Mouse (Mus musculus): ENCODE results near the gene Mllt11. TPM values are rescaled to one million over a fixed set of nuclear protein-coding genes. Genes with fewer than 3 reads are reported as not detected.

Gene Mllt11
- polyA plus RNA-seq, 1 experiment from 2014 or later: 282 TPM

DNA sequence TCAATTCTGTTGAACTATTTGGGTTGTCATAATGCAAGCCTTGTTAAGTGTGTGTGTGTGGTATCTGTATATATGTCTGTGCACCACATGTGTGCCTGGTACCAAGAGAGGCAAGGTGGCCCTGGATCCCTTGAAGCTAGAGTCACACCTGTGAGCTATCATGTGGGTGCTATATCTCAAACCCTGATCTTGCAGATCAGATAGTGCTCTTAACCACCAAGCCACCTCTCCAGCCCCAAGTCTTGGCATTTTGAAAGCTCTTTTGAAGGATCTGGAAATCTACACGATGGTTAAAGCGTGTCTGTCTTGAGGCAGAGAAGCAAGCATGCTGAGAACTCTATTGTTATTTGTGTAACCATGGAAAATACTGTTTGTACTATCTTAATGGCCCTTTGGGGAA lies 21.4 kb downstream of the Mllt11 start:
- Histone ChIP-seq H3K27ac (ENCODE audit: low read depth, low read length) (no peak overlapping the region), H3K27me3 (replicated peaks; ENCODE audit: control insufficient read depth, insufficient read depth, low read length) (no peaks in the 10 kb centered on the region), H3K36me3 (ENCODE audit: control insufficient read depth, insufficient read depth, low read length) (peaks cover 3% of the 10 kb centered on the region), H3K4me1 (ENCODE audit: control insufficient read depth, insufficient read depth, low read depth, low read length) (no peaks in the 10 kb centered on the region), H3K9ac (ENCODE audit: low read depth, low read length) (no peak overlapping the region), H3K4me3 (ENCODE audit: low read length) (no peak overlapping the region), H3K9me3 (ENCODE audit: control insufficient read depth, low read length) (no peaks in the 10 kb centered on the region), H3K4me2 (ENCODE audit: low read length) (no peak overlapping the region)
- 48% methylated on average over 2 of the region's 2 CpGs for WGBS
- ATAC-seq: no peak

DNA sequence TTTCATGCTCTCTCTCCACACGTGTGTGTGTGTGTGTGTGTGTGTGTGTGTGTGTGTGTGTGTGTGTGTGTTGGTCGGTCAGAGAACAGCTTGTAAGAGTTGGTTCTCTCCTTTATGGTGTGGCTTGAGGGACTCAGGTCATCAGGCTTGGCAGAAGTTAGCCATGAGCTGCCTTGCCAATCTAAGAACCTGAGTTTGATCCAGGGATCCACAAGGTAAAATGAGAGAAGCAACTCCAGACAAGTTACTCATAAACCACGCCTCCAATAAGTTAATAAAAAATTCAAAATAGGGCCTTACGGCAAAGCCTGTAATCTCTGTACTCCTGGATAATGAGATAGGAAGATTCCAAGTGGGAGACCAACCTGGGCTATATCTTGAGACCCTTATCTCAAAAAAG lies 23.7 kb downstream of the Mllt11 start:
- H3K9ac ChIP-seq (ENCODE audit: low read depth, low read length): no peak overlapping the region
- H3K4me1 ChIP-seq (ENCODE audit: control insufficient read depth, insufficient read depth, low read depth, low read length): no peaks in the 10 kb centered on the region
- H3K9me3 ChIP-seq (ENCODE audit: control insufficient read depth, low read length): no peaks in the 10 kb centered on the region
- H3K4me3 ChIP-seq (ENCODE audit: low read length): no peak overlapping the region
- ATAC-seq: no peak
- no peak overlapping the region for H3K27ac ChIP-seq (ENCODE audit: low read depth, low read length)
- no peak overlapping the region for H3K4me2 ChIP-seq (ENCODE audit: low read length)
- H3K27me3 ChIP-seq (replicated peaks; ENCODE audit: control insufficient read depth, insufficient read depth, low read length): no peaks in the 10 kb centered on the region
- WGBS: 89% methylated on average over 4 of the region's 4 CpGs
- H3K36me3 ChIP-seq (ENCODE audit: control insufficient read depth, insufficient read depth, low read length): peaks cover 3% of the 10 kb centered on the region; the same call in 1 of the 2 replicates

DNA sequence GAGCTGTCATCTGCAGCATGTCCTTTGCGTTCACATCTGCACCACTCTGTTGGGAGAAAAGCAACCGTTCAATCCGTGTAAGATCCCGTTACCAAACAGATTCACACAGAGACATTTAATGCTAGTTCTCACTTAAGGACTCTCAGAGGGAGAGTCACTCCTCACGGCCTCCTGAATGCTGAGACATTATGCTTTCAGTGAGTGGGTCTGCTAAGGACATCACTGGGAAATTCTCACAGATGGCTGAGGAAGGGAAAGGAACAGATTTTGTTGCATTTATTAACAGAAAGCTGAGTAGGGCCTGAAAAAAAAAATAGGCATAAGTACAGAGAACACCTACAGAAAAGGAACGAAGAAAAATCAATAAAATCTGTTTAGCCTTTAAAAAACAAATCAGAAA lies 28.1 kb downstream of the Mllt11 start:
- Histone ChIP-seq H3K27ac (ENCODE audit: low read depth, low read length) (no peak overlapping the region), H3K9me3 (ENCODE audit: control insufficient read depth, low read length) (no peaks in the 10 kb centered on the region), H3K36me3 (ENCODE audit: control insufficient read depth, insufficient read depth, low read length) (peaks cover 18% of the 10 kb centered on the region), H3K4me2 (ENCODE audit: low read length) (no peak overlapping the region), H3K4me3 (ENCODE audit: low read length) (no peak overlapping the region), H3K9ac (ENCODE audit: low read depth, low read length) (no peak overlapping the region), H3K4me1 (ENCODE audit: control insufficient read depth, insufficient read depth, low read depth, low read length) (no peaks in the 10 kb centered on the region), H3K27me3 (replicated peaks; ENCODE audit: control insufficient read depth, insufficient read depth, low read length) (no peaks in the 10 kb centered on the region)
- no peak for ATAC-seq
- WGBS: 90% methylated on average over 6 of the region's 6 CpGs

DNA sequence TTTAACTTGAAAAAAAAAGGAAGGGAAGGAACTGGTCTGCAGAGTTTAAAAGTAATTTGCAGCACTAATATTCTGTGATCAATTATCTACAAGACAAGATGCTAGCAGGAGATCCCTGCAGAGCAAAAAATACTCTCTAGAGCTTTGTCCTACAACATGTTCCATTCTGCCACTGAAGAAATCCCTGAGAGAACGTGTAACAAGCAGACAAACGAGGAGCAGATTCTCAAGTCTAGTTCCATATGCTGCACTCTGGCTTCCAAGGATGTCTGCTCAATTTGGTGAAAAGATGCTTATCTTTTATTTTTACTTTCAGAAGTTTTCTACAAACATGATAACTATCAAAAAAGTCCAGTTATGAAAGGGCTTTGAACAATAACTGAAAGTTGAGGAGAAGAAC lies 31.4 kb downstream of the Mllt11 start:
- no peak overlapping the region for H3K4me2 ChIP-seq (ENCODE audit: low read length)
- no peak for ATAC-seq
- WGBS: 72% methylated on average over 2 of the region's 2 CpGs

GRCm38 (mm10) chr3:95200132-95200531 lies 31.8 kb downstream of the Mllt11 start:
- no peak overlapping the region for H3K9ac ChIP-seq (ENCODE audit: low read depth, low read length)
- no peak for ATAC-seq
- H3K4me2 ChIP-seq (ENCODE audit: low read length): no peak overlapping the region
- no peaks in the 10 kb centered on the region for H3K9me3 ChIP-seq (ENCODE audit: control insufficient read depth, low read length)
- WGBS: 81% methylated on average over 7 of the region's 7 CpGs
- no peaks in the 10 kb centered on the region for H3K4me1 ChIP-seq (ENCODE audit: control insufficient read depth, insufficient read depth, low read depth, low read length)
- no peaks in the 10 kb centered on the region for H3K27me3 ChIP-seq (replicated peaks; ENCODE audit: control insufficient read depth, insufficient read depth, low read length)
- no peak overlapping the region for H3K4me3 ChIP-seq (ENCODE audit: low read length)
- H3K36me3 ChIP-seq (ENCODE audit: control insufficient read depth, insufficient read depth, low read length): peaks cover 26% of the 10 kb centered on the region
- no peak overlapping the region for H3K27ac ChIP-seq (ENCODE audit: low read depth, low read length)

More for the DNA sequence above, 31.4 kb downstream of the Mllt11 start:
- H3K4me3 ChIP-seq (ENCODE audit: low read length): no peak overlapping the region
- no peak overlapping the region for H3K9ac ChIP-seq (ENCODE audit: low read depth, low read length)
- no peak overlapping the region for H3K27ac ChIP-seq (ENCODE audit: low read depth, low read length)
- H3K9me3 ChIP-seq (ENCODE audit: control insufficient read depth, low read length): no peaks in the 10 kb centered on the region
- peaks cover 26% of the 10 kb centered on the region for H3K36me3 ChIP-seq (ENCODE audit: control insufficient read depth, insufficient read depth, low read length)
- no peaks in the 10 kb centered on the region for H3K27me3 ChIP-seq (replicated peaks; ENCODE audit: control insufficient read depth, insufficient read depth, low read length)
- H3K4me1 ChIP-seq (ENCODE audit: control insufficient read depth, insufficient read depth, low read depth, low read length): no peaks in the 10 kb centered on the region

DNA sequence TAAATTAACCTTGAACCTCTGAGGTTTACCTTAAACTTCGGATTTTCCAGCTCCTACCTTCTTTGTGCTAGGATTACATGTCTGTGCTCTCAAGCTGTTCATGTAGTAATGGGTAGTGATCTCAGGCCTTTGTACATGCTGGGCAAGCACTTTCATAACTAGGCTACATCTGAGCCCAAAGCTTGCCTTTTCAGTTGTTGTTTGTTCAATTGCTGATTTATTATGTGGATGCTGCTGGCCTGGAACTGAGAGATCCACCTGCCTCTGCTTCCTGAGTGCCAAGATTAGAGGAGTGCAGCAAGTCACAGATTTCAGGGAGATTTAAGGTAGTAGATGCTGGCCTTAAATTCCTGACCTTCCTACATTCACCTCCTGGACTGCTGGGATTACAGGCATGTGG lies 32.9 kb downstream of the Mllt11 start:
- ATAC-seq: no peak
- 82% methylated on average over 1 of the region's 1 CpGs for WGBS
- Histone ChIP-seq H3K4me2 (ENCODE audit: low read length) (no peak overlapping the region), H3K4me1 (ENCODE audit: control insufficient read depth, insufficient read depth, low read depth, low read length) (no peaks in the 10 kb centered on the region), H3K4me3 (ENCODE audit: low read length) (no peak overlapping the region), H3K27ac (ENCODE audit: low read depth, low read length) (no peak overlapping the region), H3K9ac (ENCODE audit: low read depth, low read length) (no peak overlapping the region), H3K27me3 (replicated peaks; ENCODE audit: control insufficient read depth, insufficient read depth, low read length) (no peaks in the 10 kb centered on the region), H3K9me3 (ENCODE audit: control insufficient read depth, low read length) (no peaks in the 10 kb centered on the region), H3K36me3 (ENCODE audit: control insufficient read depth, insufficient read depth, low read length) (peaks cover 24% of the 10 kb centered on the region)

GRCm38 (mm10) chr3:95195772-95196171 lies 36.2 kb downstream of the Mllt11 start:
- no peak for ATAC-seq

DNA sequence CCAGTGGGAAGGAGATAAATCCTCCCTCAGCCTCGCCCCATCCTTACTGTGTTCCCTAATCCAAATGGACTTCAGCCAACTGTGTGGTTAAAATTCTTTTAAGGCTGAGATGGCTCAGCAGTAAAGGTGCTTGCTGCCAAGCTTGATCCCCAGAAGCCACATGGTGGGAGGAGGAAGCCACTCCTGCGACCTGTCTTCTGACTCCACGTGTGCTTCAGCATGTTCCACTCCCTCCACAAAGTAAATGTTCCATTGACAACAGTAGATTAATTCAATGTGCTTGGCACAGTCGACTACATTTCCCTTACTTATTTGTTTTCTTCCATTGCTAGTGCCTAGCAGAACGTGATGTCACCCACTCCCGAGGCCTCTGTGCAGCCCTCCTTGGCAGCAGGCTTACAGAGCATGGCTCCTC lies 37.2 kb downstream of the Mllt11 start:
- H3K9ac ChIP-seq (ENCODE audit: low read depth, low read length): no peak overlapping the region
- H3K9me3 ChIP-seq (ENCODE audit: control insufficient read depth, low read length): no peaks in the 10 kb centered on the region
- H3K36me3 ChIP-seq (ENCODE audit: control insufficient read depth, insufficient read depth, low read length): peaks cover 19% of the 10 kb centered on the region
- H3K27me3 ChIP-seq (replicated peaks; ENCODE audit: control insufficient read depth, insufficient read depth, low read length): no peaks in the 10 kb centered on the region
- H3K4me3 ChIP-seq (ENCODE audit: low read length): no peak overlapping the region
- H3K4me1 ChIP-seq (ENCODE audit: control insufficient read depth, insufficient read depth, low read depth, low read length): no peaks in the 10 kb centered on the region
- WGBS: 69% methylated on average over 6 of the region's 6 CpGs
- no peak for ATAC-seq
- no peak overlapping the region for H3K27ac ChIP-seq (ENCODE audit: low read depth, low read length)
- H3K4me2 ChIP-seq (ENCODE audit: low read length): no peak overlapping the region

More at GRCm38 (mm10) chr3:95195772-95196171, 36.2 kb downstream of the Mllt11 start:
- 87% methylated on average over 2 of the region's 2 CpGs for WGBS
- H3K27me3 ChIP-seq (replicated peaks; ENCODE audit: control insufficient read depth, insufficient read depth, low read length): no peaks in the 10 kb centered on the region
- H3K36me3 ChIP-seq (ENCODE audit: control insufficient read depth, insufficient read depth, low read length): peaks cover 17% of the 10 kb centered on the region
- no peak overlapping the region for H3K4me3 ChIP-seq (ENCODE audit: low read length)
- H3K4me1 ChIP-seq (ENCODE audit: control insufficient read depth, insufficient read depth, low read depth, low read length): no peaks in the 10 kb centered on the region
- no peak overlapping the region for H3K9ac ChIP-seq (ENCODE audit: low read depth, low read length)
- no peak overlapping the region for H3K27ac ChIP-seq (ENCODE audit: low read depth, low read length)
- H3K4me2 ChIP-seq (ENCODE audit: low read length): no peak overlapping the region
- no peaks in the 10 kb centered on the region for H3K9me3 ChIP-seq (ENCODE audit: control insufficient read depth, low read length)

DNA sequence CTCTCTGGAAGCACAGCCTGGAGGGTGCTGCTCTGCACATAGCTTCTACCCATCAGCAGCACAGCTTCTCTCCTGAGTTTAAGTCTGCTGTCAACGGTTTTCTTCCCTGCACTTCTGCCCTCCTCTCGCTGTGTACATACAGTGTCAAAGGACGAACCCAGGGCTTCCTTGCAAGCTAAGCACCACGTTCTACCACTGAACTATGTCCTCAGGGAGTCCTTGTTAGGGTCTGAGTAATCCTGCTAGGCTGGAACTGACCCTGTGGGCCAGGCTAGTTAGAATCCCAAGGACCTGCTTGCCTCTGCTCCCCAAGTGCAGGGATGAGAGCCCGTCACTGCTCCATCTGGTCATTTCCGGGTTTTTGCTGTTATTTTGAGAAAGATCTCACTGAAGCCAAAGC lies 45.1 kb downstream of the Mllt11 start:
- no peak for ATAC-seq
- no peak overlapping the region for H3K4me2 ChIP-seq (ENCODE audit: low read length)
- WGBS: 89% methylated on average over 6 of the region's 6 CpGs
- no peak overlapping the region for H3K9ac ChIP-seq (ENCODE audit: low read depth, low read length)
- H3K27me3 ChIP-seq (replicated peaks; ENCODE audit: control insufficient read depth, insufficient read depth, low read length): no peaks in the 10 kb centered on the region
- no peak overlapping the region for H3K27ac ChIP-seq (ENCODE audit: low read depth, low read length)
- no peak overlapping the region for H3K4me3 ChIP-seq (ENCODE audit: low read length)
- H3K36me3 ChIP-seq (ENCODE audit: control insufficient read depth, insufficient read depth, low read length): peaks cover 17% of the 10 kb centered on the region
- H3K9me3 ChIP-seq (ENCODE audit: control insufficient read depth, low read length): no peaks in the 10 kb centered on the region
- H3K4me1 ChIP-seq (ENCODE audit: control insufficient read depth, insufficient read depth, low read depth, low read length): no peaks in the 10 kb centered on the region

DNA sequence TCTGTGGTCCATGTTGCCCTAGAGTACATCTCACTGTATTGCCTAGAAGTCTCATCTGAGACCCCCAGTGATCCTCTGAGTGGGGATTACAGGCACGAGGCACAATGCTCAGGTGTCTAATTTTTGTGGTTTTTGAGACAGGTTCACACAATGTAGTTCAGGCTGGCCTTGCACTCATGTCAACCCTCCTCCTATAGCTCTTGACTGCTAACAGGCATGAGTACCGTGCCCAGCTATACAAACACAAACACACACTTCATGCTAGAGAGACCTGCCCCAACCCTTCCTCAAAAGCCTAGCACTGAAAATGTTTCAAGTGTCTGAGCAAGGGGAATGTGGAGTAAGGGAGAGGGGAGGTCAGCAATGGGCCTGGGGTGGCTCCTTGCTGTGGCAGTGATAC lies 45.9 kb downstream of the Mllt11 start:
- Histone ChIP-seq H3K9ac (ENCODE audit: low read depth, low read length) (no peak overlapping the region), H3K36me3 (ENCODE audit: control insufficient read depth, insufficient read depth, low read length) (peaks cover 16% of the 10 kb centered on the region), H3K4me3 (ENCODE audit: low read length) (no peak overlapping the region), H3K4me1 (ENCODE audit: control insufficient read depth, insufficient read depth, low read depth, low read length) (no peaks in the 10 kb centered on the region), H3K9me3 (ENCODE audit: control insufficient read depth, low read length) (no peaks in the 10 kb centered on the region), H3K4me2 (ENCODE audit: low read length) (no peak overlapping the region), H3K27ac (ENCODE audit: low read depth, low read length) (no peak overlapping the region), H3K27me3 (replicated peaks; ENCODE audit: control insufficient read depth, insufficient read depth, low read length) (no peaks in the 10 kb centered on the region)
- no peak for ATAC-seq
- 84% methylated on average over 2 of the region's 2 CpGs for WGBS

Data from hindbrain, embryonic 16.5 days (tissue).